Mouse (Mus musculus) stomach, postnatal 0 days (tissue): Measurements from ENCODE around the gene Cobl.

ENCODE experiments used
- CTCF ChIP-seq: IDR thresholded peaks from 2 replicates; pipeline ENCODE4 v1.5.1; 2016; ENCODE audit warnings: antibody characterized with exemption, low read depth, mild to moderate bottlenecking, moderate library complexity
- EP300 ChIP-seq: optimal IDR thresholded peaks from 2 replicates; pipeline ENCODE3; 2016; ENCODE audit warnings: antibody characterized with exemption

DNA sequence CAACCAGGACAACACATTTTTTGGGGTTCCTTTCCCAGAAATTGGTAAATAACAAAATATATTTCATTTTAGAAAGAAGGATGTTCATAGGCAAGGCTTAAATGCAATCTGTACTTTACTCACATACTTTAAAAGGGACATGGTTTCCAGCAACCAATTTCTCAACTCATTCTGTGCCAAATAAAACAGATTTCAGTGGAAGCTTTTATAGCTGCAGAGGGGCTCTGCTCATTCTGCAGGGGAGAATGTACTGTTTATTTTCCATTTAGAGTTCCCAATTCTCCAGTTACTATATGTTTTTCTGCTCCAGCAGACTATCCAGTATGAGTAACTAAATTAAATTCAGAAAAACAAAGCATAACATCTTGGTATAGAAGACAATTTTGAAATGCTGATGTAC, 124.1 kb downstream of the Cobl start:
- TF ChIP-seq EP300 = no peak
- TF ChIP-seq CTCF = no peak
